Mouse (Mus musculus) activated CD4-positive, CD25-positive, alpha-beta regulatory T cell (primary cell): ENCODE measurements around the gene Timp2. TPM values are rescaled to one million over a fixed set of nuclear protein-coding genes. Genes with fewer than 3 reads are reported as not detected.

ENCODE experiments used
- polyA plus RNA-seq, 2 experiments: library from polyadenylated mRNA; unstranded; fragments of 100-300 nt; shearing (Covaris generic); gene quantifications; one replicate each; pipeline ENCODE4 v1.2.1; 2017

Gene Timp2
- polyA plus RNA-seq: 100 to 1,000 TPM; 106 to 118 TPM

DNA sequence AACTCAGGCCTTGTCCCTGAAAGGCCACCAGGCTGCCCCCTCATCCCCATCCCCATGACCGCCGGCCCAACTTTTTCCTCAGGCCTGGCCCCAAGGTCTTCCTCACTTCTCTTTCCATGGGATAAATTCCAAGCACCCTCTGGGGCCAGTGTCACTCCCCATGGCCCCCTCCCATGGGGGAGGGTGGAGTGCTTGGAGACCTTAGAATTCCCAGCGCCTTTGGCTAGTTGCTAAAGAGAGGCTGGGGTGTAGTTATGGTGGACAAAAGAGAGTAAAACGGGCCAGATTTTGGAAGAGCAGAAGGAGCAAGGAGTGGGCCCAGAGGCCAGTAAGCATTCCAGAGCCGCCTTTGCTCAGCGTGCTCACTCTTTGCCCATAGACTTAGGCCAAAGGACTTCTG is at the start of gene Timp2:
Timp2 (minus strand) TSS at position 101 of the 400 bp plus-strand sequence.

DNA sequence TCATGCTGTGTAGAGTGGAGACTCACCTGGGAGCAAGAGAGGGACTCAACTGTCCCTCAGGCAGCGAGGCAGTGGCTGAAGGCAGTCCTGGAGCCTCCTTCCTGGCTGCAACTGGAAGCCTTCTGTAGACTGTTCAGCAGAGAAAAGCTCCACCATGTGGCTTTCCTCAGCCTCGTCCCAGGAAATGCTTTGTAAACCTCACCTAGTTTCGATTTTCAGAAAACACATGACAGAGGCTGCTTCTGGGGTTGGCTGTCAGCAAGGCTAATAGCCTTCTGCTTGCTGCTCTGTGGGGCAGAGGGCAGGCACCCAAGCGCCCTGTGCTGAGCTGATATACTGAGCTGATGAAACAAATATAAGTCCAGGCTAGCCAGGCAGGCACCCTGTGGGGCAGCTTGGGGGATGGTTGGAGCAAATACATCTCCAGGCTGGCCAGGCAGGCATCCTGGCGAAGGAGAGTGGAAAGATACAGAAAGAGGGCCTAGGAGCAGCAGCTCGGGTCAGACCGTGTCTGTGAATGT is 46.3 kb upstream of the Timp2 start, which contains the start of gene Lgals3bp:
Lgals3bp (minus strand) TSS at position 333 of the 521 bp plus-strand sequence.

DNA sequence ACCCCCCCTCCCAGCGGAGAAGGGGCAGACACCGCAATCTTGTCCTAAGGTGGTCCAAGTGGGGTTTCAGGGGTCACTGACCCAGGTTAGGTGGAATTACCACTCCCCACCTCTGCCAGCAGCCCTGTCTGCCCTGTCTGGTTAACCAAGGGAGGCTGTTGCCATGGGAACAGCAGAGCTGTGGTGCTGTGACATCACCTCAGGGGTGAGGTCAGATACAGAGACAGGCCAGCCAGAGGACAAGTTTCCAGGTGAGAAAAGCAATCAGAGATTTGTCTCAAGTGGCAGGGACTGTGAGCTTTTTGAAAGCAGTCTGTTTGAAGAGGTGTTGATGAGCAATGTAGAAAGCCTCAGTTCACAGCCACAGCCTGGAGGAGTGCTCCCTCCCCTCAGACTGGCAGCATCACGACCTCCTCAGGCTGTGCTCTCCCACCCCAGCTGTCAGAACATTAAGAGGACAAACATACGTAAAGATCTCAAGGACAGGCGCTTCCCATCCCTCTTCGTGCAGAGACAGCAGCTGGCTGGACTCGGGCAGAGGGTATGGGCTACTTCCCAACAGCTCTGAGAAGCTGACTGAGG is 13.0 kb downstream of the Timp2 start, which contains the start of gene Cep295nl:
Cep295nl (minus strand) TSS at position 101 of the 582 bp plus-strand sequence.

DNA sequence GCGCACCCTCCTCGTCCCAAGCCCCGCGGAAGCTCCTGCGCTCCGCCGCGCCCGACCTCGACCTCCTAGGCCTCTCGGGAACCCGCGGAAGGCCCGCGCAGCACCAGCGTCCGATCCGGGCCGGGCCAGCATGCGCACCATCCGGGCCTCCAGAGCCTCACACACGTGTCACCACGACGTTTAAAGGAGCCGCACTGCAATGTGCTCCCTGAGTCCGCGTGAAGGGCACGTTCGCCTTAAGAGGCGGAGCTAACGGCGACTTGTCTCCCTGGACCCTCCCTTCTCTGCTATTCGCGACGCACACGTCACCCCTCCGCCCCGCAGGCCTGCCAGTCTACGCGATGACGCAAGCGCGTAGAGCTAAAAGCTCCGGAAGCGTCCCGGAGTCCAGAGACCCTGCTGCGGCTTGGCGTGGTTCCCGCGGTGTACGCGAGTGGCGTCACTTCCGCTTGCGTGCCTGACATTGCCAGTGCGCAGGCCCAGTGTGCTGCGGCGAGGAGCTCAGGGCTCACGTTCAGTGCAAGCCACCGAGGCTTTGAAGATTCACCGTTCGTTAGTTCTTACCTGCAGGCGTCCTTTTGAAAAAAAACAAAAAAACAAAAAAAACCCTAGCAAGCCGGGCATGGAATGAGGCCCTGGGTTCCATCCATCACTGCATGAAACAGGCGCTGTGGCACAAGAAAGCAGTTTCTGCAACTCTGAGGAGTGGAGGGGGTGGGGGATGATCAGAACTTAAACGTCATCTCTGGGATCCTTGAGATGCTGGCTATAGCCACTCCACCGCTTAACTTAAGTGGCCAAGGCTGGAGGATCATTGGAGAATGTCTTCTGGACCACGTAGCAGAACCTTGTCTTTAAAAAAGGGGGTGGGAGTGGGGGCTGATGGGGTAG is 65.3 kb downstream of the Timp2 start, which contains the start of gene Usp36:
Usp36 (minus strand) TSS at position 246 of the 891 bp plus-strand sequence.

Other genes with a start within 250 kb of the Timp2 start
- under 1 TPM; 0.34 to 0.43 TPM for gene Dnah17, start 225.1 kb downstream of the Timp2 start, polyA plus RNA-seq
- gene Cyth1, start 107.1 kb downstream of the Timp2 start, polyA plus RNA-seq: 100 to 1,000 TPM; 258 to 265 TPM
- gene Usp36, start 65.5 kb downstream of the Timp2 start, polyA plus RNA-seq: 10 to 100 TPM; 19.3 to 19.4 TPM
- under 1 TPM; 0.11 to 0.51 TPM for gene Cep295nl, start 13.2 kb downstream of the Timp2 start, polyA plus RNA-seq
- 100 to 1,000 TPM; 157 to 183 TPM for gene Lgals3bp, start 46.4 kb upstream of the Timp2 start, polyA plus RNA-seq
- gene Cant1, start 63.3 kb upstream of the Timp2 start, polyA plus RNA-seq: 10 to 100 TPM; 42.9 to 54.0 TPM
- gene C1qtnf1, start 72.5 kb upstream of the Timp2 start, polyA plus RNA-seq: not detected
- gene Engase, start 121.1 kb upstream of the Timp2 start, polyA plus RNA-seq: 10 to 100 TPM; 12.3 to 13.7 TPM